Mouse (Mus musculus) E14TG2a.4 (cell line): ENCODE measurements around the gene Zgpat.

Source experiments
- CTCF ChIP-seq: conservative IDR thresholded peaks from 2 replicates; pipeline ENCODE4 v1.5.1; 2014; ENCODE audit warnings: low read length
- NANOG ChIP-seq: IDR thresholded peaks from 2 replicates; pipeline ENCODE4 v1.6.1; 2014; ENCODE audit warnings: borderline replicate concordance, low read length, mixed read lengths

GRCm38 (mm10) chr2:181423834-181424233, 59.1 kb downstream of the Zgpat start:
- TF ChIP-seq CTCF (no peak), NANOG (no peak)
